Mouse (Mus musculus) neural tube, embryonic 13.5 days (tissue): ENCODE measurements around the gene Atf7. TPM values are rescaled to one million over a fixed set of nuclear protein-coding genes. Genes with fewer than 3 reads are reported as not detected.
A peak's percentile ranks its signal among the peaks of the same experiment; 100 is the strongest.
"Not testable (repeated sequence)": the region's sequence is repeated elsewhere in the genome, so short reads cannot be mapped to it uniquely, and the experiment has no call there.

ENCODE experiments used
- ATAC-seq: fragments of 200-750 bp; cut with Nextera tagmentation; 2 replicates; pipeline ENCODE4 v1.8.0; 2017; ENCODE audit warnings: low read depth, mild to moderate bottlenecking, moderate TSS enrichment, moderate library complexity
- H3K27ac ChIP-seq: fragments of 300-500 bp; sonication (generic); replicated peaks from 2 replicates; pipeline ENCODE4 v1.5.1; 2015; ENCODE audit warnings: moderate library complexity, mild to moderate bottlenecking, inconsistent platforms
- H3K27me3 ChIP-seq: fragments of 300-500 bp; sonication (generic); 2 replicates; pipeline ENCODE4 v1.6.1; 2015; ENCODE audit warnings: mild to moderate bottlenecking, inconsistent platforms
- H3K36me3 ChIP-seq: fragments of 300-500 bp; sonication (generic); 2 replicates; pipeline ENCODE4 v1.6.1; 2015; ENCODE audit warnings: mild to moderate bottlenecking, inconsistent platforms
- H3K4me1 ChIP-seq: fragments of 300-500 bp; sonication (generic); replicated peaks from 2 replicates; pipeline ENCODE4 v1.6.1; 2015; ENCODE audit warnings: inconsistent platforms
- H3K4me2 ChIP-seq: fragments of 300-500 bp; sonication (generic); 2 replicates; pipeline ENCODE4 v1.6.1; 2015; ENCODE audit warnings: inconsistent platforms, mild to moderate bottlenecking, moderate library complexity
- H3K4me3 ChIP-seq: fragments of 300-500 bp; sonication (generic); 2 replicates; pipeline ENCODE4 v1.5.1; 2015; ENCODE audit warnings: mild to moderate bottlenecking, inconsistent platforms
- H3K9ac ChIP-seq: fragments of 300-500 bp; sonication (generic); 2 replicates; pipeline ENCODE4 v1.6.1; 2015; ENCODE audit warnings: moderate library complexity, mild to moderate bottlenecking, inconsistent platforms
- H3K9me3 ChIP-seq: fragments of 300-500 bp; sonication (generic); 2 replicates; pipeline ENCODE4 v1.6.1; 2016; ENCODE audit warnings: inconsistent platforms
- WGBS: fragments of 180-500 bp; shearing (Covaris S2); methylation state at CpG from one replicate; pipeline ENCODE4 v1.1.7; 2015; 5-methylcytosine and 5-hydroxymethylcytosine counted together
- polyA plus RNA-seq: library from polyadenylated mRNA; unstranded; fragments of >200 nt; fragmentation: Nextera tagmentation; extraction: Ambion mirVana; gene quantifications from 2 replicates; pipeline ENCODE4 v1.2.1, GENCODE M21; 2015

The Atf7 gene
- polyA plus RNA-seq = 16.1 and 22.5 TPM in 2 replicates

DNA sequence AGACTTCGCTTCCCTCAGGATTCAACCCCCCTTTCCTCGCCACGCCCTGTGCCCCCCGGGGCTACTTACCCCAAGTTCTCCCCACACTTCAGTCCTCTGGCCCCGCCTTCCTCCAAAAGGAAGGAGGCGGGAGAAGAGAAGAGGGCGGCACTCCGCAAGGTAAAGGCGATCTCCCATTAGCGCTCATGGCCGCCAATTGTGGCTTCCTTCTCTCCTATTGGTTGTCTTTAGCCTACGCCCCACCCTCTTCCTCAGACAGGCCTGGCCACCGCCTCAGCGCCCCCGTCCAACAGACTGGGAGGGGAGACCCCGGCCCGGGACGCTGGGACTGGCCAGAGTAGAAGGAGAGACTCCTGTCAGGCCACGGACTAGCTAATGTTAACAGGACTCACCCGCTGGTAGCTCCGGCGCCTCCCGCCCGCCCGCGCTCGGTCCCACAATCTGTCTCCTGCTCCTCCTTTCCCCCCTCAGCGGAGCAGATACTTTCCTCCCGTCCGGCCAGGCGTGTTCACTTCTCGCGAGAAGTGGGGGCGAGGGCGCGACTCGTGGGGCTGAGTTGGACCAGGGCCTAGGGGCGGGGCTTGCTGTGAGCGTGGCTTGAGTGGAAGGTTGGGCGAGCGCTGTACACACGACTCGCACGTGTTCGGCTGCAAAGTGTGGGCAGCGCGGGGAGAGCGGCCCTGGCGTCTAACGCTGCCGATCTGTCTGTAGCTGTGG, at the start of gene Atf7, which contains the start of gene Gm28047:
Gene Atf7 (minus strand): TSS at position 495 of the 717 bp plus-strand sequence.
Gene Gm28047 (minus strand): TSS at position 98 of the 717 bp plus-strand sequence.
- Histone ChIP-seq H3K9ac (peak within 1 kb of the TSS; percentile 82), H3K4me3 (peak within 1 kb of the TSS; percentile 61), H3K36me3 (no peaks in the 10 kb centered on the region), H3K4me1 (peaks cover 28% of the 10 kb centered on the region), H3K9me3 (no peaks in the 10 kb centered on the region), H3K4me2 (peak within 1 kb of the TSS; percentile 64), H3K27me3 (no peaks in the 10 kb centered on the region), H3K27ac (peak within 1 kb of the TSS; percentile 97)
- WGBS = under 1% methylated on average over 51 of the region's 51 CpGs
- ATAC-seq = peak; percentile 100

DNA sequence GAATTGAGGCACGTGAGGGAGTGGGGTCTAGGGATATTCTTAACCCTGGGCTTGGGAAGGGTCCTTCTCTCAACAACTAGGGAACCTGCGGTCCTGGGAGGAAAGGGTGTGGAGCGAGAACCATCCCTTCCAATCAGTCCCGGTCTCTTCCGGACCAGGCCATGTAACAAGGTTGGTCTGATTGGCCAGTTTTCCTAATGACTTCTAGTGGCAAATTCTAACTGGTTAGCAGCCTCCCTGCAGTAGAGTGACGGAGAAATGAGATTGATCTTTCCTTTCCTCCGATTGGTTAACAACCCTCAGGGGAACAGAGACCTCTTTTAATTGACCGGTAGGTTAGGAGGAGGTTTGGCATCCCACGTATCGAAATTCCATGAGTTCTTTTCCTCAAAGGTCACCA, 48.3 kb upstream of the Atf7 start:
- Histone ChIP-seq H3K4me2 (peak overlapping the region; percentile 84), H3K9ac (0 out of 2 replicates have a peak overlapping the region, but pooled peaks have one; percentile 34), H3K27ac (peak overlapping the region; percentile 98), H3K9me3 (no peaks in the 10 kb centered on the region), H3K4me1 (peaks cover 48% of the 10 kb centered on the region), H3K36me3 (no peaks in the 10 kb centered on the region), H3K27me3 (no peaks in the 10 kb centered on the region), H3K4me3 (peak overlapping the region; percentile 61)
- peak; percentile 10; the same call in 1 of the 2 replicates for ATAC-seq
- WGBS = 2% methylated on average over 10 of the region's 10 CpGs

DNA sequence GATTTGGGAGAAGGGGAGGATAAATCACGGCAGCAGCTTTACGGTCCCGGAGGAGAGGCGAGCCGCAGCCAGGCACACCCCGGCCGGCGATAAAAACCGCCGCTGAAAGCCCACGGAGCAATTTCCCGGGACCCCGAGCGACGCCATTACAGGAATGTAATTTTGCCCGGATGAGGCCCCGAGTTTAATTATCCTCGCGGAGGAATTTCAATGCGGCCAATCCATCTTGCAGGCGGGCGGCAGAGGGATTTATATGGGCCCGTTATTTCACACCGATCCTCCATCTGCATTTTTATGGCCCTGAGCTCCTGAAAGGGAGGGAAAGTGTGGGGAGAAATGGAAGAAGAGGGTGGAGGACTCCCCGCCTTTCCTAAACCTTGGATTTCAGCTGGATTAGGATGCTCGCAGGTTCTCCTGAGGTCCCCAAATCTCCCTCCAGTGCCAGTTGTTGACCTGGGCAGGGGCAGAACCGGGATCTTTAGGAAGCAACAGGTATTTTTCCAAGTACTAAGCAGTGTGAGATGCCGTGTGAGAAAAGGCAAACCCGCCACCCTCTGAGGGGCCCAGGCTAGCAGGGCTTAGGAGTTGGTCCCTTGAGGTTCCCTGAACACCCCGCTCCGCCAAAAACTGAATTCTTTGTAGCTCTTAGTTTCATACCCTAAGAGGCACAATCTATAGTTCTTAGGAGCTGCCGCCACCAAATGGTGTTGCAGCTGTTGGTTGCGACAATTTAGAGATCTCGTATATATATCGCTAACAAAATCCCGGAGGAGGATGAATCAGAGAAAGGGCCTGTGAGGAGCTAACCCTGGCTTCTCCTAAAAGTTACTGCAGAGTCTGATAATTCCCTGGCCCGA, 47.2 kb upstream of the Atf7 start, which contains the start of gene Atp5g2:
Gene Atp5g2 (minus strand): TSS at position 138 of the 857 bp plus-strand sequence.
- H3K4me3 ChIP-seq = peak within 1 kb of the TSS; percentile 61
- H3K4me2 ChIP-seq = peak within 1 kb of the TSS; percentile 84
- WGBS = 1% methylated on average over 37 of the region's 37 CpGs
- peaks cover 6% of the 10 kb centered on the region for H3K36me3 ChIP-seq
- ATAC-seq = peak; percentile 45
- peak within 1 kb of the TSS; percentile 98 for H3K27ac ChIP-seq
- peaks cover 48% of the 10 kb centered on the region for H3K4me1 ChIP-seq
- H3K9me3 ChIP-seq = no peaks in the 10 kb centered on the region
- peak within 1 kb of the TSS; percentile 81 for H3K9ac ChIP-seq
- no peaks in the 10 kb centered on the region for H3K27me3 ChIP-seq

DNA sequence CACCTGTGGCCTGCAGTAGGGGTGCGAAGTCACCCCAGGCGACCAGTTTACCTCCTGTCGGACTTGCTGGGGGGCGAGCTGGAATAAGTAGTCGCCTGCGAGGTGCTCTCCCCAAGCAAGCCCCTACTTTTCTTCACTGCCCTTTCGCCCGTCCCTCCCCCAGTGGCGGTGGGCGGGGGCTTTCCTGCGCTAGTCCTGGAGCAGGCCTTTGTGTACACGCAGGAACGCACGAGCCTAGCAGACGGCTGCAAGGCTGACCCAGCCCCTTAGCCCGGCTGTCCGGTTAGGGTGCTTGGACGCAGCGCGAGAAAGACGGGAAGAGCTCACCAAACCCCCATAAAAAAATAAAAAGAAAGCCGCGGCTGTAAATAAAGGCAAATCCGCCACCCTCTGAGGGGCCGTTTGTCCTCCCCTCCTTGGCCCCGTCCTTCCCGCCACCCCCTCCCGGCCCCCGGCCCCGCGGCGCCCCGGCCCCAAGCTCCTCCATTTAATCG, 46.5 kb upstream of the Atf7 start:
- peak overlapping the region; percentile 61 for H3K4me3 ChIP-seq
- peak overlapping the region; percentile 84 for H3K4me2 ChIP-seq
- WGBS = 1% methylated on average over 34 of the region's 34 CpGs
- H3K27ac ChIP-seq = peak overlapping the region; percentile 98
- no peaks in the 10 kb centered on the region for H3K9me3 ChIP-seq
- peaks cover 13% of the 10 kb centered on the region for H3K36me3 ChIP-seq
- peaks cover 48% of the 10 kb centered on the region for H3K4me1 ChIP-seq
- H3K27me3 ChIP-seq = no peaks in the 10 kb centered on the region
- peak; percentile 71 for ATAC-seq
- peak overlapping the region; percentile 81 for H3K9ac ChIP-seq

DNA sequence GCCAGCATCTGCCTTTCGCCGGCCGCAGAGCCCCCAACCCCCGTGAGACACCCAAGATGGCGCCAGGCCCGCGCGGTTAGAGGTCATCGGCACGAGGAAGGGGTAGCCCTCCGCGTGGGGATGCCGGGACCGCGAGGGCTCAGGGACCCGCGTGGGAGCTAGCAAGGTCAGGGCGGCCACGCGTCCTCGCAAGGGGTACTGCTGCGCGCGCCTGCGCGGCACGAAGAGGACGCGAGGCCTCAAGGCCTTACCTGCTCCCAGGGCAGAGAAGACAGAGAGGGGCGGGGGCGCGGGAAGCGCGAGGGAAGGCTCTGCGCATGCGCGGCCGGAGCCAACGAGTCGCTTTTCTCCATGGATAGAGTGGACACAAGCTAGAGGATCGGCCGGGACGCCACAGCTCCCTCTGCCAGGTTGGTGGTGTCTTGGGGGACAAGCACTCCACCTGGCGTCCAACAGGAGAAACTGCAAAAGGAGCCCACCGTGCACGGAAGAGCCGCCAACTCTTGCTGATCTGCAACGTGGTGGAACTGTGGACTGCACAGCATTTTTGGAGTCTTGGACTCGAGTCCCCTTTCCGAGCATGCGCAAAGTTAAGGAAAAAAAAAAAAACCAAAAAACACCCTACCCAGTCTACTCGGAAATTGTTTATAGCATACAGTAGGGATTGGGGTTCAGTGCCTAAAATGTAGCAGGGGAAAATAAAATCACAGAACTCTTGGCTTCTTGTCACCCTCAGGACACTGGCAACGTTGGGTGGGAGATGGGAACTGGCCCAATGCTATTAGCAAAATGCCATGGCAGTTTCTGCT, 45.7 kb upstream of the Atf7 start:
- under 1% methylated on average over 53 of the region's 53 CpGs for WGBS

DNA sequence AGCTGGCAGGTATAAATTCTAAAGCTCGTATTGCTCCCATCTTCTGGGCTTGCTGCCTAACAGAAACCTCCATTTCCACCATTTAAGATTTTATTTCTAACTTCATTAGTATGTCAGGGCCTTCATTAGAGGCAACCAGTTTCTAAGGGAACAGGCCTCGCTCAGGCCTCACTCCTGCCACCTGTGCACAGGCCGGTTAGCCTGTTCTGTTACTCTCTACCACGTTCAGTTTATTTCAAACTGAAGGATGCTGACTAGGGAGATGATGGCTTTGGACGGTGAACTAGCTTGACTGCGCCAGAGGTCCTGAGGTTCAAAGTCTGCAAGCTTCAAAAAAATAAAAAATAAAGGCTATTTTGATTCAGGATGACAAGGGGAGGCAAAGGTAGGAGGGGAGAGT, 45.0 kb upstream of the Atf7 start:
- H3K9ac ChIP-seq = peak overlapping the region; percentile 92
- WGBS = 12% methylated on average over 6 of the region's 6 CpGs
- H3K36me3 ChIP-seq = peaks cover 28% of the 10 kb centered on the region
- peaks cover 48% of the 10 kb centered on the region for H3K4me1 ChIP-seq
- H3K4me3 ChIP-seq = peak overlapping the region; percentile 61
- H3K27me3 ChIP-seq = no peaks in the 10 kb centered on the region
- peak overlapping the region; percentile 84 for H3K4me2 ChIP-seq
- H3K27ac ChIP-seq = peak overlapping the region; percentile 98
- ATAC-seq = no peak
- H3K9me3 ChIP-seq = no peaks in the 10 kb centered on the region

More for the DNA sequence above, 45.7 kb upstream of the Atf7 start:
- no peaks in the 10 kb centered on the region for H3K27me3 ChIP-seq
- no peaks in the 10 kb centered on the region for H3K9me3 ChIP-seq
- peak overlapping the region; percentile 98 for H3K27ac ChIP-seq
- peaks cover 21% of the 10 kb centered on the region for H3K36me3 ChIP-seq
- ATAC-seq = peak; percentile 86
- peaks cover 48% of the 10 kb centered on the region for H3K4me1 ChIP-seq
- H3K4me2 ChIP-seq = peak overlapping the region; percentile 84
- H3K9ac ChIP-seq = peak overlapping the region; percentile 92
- H3K4me3 ChIP-seq = peak overlapping the region; percentile 61

DNA sequence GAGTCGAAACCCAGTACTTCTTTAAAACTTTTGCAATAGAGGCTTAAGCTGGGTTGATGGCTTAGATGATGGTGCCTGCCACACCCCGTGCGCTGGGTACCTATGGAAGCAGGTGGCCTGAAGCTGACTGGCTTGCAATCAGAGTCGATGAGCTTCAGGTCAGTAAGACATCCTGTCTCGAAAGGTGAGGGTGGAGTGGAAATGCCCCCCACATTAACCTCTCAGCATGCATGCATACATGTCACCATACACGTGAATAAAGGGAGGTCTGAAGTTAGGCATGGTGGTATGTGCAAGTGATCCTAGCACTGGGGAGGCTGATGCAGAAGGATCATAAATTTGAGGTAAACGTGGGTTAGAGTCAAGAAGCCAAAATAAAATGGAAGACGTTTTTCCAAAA, 44.3 kb upstream of the Atf7 start:
- no peaks in the 10 kb centered on the region for H3K27me3 ChIP-seq
- peak overlapping the region; percentile 84 for H3K4me2 ChIP-seq
- H3K36me3 ChIP-seq = peaks cover 35% of the 10 kb centered on the region
- peaks cover 48% of the 10 kb centered on the region for H3K4me1 ChIP-seq
- H3K27ac ChIP-seq = no peak overlapping the region
- H3K9me3 ChIP-seq = no peaks in the 10 kb centered on the region
- H3K4me3 ChIP-seq = 0 out of 2 replicates have a peak overlapping the region, but pooled peaks have one; percentile 61
- ATAC-seq = no peak
- peak overlapping the region; percentile 92; the same call in 1 of the 2 replicates for H3K9ac ChIP-seq
- 87% methylated on average over 8 of the region's 8 CpGs for WGBS

DNA sequence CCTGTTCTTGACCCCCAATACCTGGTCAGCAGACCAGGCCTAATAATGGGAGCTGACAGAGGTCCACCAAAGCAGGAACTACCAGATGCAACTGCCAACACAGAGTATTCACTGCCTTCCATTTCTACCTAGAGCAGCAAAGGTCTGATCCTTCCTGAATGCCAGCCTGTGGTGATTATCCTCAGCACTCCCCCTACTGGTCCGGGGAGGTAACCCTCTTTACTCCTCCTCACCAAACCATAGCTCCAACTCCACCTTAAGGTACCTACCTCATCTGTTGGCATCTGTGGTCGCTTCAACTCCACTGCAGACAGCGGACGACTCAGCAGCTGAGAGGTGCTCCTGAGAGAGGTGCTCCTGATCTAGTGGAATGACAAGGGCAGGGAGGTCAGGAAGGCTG, 40.2 kb upstream of the Atf7 start:
- no peak for ATAC-seq
- 62% methylated on average over 4 of the region's 4 CpGs for WGBS
- Histone ChIP-seq H3K4me2 (no peak overlapping the region), H3K4me3 (no peak overlapping the region), H3K27me3 (no peaks in the 10 kb centered on the region), H3K36me3 (peaks cover 69% of the 10 kb centered on the region), H3K27ac (no peak overlapping the region), H3K4me1 (peaks cover 15% of the 10 kb centered on the region), H3K9ac (no peak overlapping the region), H3K9me3 (no peaks in the 10 kb centered on the region)

DNA sequence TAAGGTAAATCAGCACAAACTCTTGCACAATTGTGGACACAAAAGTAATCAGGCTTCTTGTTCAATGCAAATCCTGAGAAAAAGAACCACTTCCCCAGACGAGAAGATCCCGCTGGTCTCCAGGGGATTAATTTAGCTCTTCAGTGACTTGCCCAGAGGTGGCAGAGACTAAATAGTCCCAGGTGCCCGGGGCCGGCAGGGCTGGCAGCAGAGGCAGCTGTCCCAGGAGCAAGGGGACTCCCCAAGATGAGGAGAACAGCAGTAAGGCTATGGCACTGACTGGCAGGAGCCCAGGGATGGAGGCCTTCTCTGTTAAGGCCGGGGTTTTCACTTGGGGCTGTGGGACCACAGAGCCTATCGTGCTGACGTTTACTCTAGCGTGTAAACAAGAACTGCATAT, 38.6 kb upstream of the Atf7 start:
- H3K36me3 ChIP-seq = peaks cover 71% of the 10 kb centered on the region
- WGBS = 95% methylated on average over 8 of the region's 8 CpGs
- H3K4me3 ChIP-seq = no peak overlapping the region
- H3K9me3 ChIP-seq = no peaks in the 10 kb centered on the region
- no peak overlapping the region for H3K27ac ChIP-seq
- no peak overlapping the region for H3K4me2 ChIP-seq
- H3K9ac ChIP-seq = no peak overlapping the region
- ATAC-seq = no peak
- H3K4me1 ChIP-seq = no peaks in the 10 kb centered on the region
- H3K27me3 ChIP-seq = no peaks in the 10 kb centered on the region

DNA sequence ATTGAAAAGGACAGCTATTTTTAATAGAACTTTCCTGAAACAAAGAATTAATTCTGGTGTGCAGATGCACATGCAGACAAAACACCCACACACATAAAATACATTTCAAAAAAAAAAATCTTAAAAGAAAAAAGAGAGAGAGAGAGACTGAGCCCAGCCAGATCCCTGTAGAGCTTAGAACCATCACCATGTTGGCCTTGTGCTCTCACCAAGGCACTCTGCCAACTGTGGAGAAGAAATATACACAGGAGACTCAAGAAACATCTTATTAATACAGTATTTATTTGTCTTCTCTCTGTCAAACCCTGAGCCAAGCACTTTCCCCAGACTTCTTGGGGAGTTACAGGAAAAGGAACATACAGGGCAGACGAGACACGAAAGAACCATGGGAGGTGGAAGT, 37.3 kb upstream of the Atf7 start:
- not testable (repeated sequence) for H3K4me3 ChIP-seq, H3K4me2 ChIP-seq, H3K4me1 ChIP-seq, ATAC-seq, H3K27me3 ChIP-seq, H3K27ac ChIP-seq, H3K9ac ChIP-seq, H3K9me3 ChIP-seq
- no CpG with 5 or more reads among the region's 2 CpGs for WGBS
- peaks cover 66% of the 10 kb centered on the region for H3K36me3 ChIP-seq

DNA sequence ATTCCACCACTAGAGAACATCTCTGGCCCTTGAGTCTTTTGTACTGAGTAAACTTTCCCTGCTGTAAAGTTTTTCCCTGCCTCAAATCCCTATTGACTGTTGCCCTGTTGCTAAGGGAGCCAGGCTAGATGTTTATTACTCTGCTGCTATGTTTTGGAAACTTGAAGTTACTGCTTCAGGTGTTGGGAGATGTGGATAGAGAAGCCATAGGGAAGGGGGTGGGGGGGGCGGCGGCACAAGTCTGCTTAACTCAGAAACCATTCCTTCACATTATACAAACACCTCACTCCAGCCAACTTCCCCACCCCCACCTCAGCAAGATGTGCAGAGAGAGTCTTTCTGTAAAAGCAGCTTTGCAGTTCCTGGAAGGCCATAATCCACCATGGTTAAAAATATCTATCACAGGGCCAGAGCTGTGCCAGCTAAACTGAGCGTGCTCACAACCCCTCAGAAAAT, 32.7 kb upstream of the Atf7 start:
- H3K27ac ChIP-seq = peak overlapping the region; percentile 82
- WGBS = 47% methylated on average over 3 of the region's 3 CpGs

More for the DNA sequence above, 32.7 kb upstream of the Atf7 start:
- no peak overlapping the region for H3K4me2 ChIP-seq
- no peak for ATAC-seq
- no peaks in the 10 kb centered on the region for H3K27me3 ChIP-seq
- H3K4me3 ChIP-seq = no peak overlapping the region
- H3K36me3 ChIP-seq = peaks cover 20% of the 10 kb centered on the region
- no peaks in the 10 kb centered on the region for H3K9me3 ChIP-seq
- peaks cover 25% of the 10 kb centered on the region for H3K4me1 ChIP-seq
- H3K9ac ChIP-seq = no peak overlapping the region
